Mouse (Mus musculus): ENCODE data around the gene Pak4. TPM values are rescaled to one million over a fixed set of nuclear protein-coding genes. Genes with fewer than 3 reads are reported as not detected.

The Pak4 gene
- polyA plus RNA-seq, 1 experiment = 33.4 TPM

DNA sequence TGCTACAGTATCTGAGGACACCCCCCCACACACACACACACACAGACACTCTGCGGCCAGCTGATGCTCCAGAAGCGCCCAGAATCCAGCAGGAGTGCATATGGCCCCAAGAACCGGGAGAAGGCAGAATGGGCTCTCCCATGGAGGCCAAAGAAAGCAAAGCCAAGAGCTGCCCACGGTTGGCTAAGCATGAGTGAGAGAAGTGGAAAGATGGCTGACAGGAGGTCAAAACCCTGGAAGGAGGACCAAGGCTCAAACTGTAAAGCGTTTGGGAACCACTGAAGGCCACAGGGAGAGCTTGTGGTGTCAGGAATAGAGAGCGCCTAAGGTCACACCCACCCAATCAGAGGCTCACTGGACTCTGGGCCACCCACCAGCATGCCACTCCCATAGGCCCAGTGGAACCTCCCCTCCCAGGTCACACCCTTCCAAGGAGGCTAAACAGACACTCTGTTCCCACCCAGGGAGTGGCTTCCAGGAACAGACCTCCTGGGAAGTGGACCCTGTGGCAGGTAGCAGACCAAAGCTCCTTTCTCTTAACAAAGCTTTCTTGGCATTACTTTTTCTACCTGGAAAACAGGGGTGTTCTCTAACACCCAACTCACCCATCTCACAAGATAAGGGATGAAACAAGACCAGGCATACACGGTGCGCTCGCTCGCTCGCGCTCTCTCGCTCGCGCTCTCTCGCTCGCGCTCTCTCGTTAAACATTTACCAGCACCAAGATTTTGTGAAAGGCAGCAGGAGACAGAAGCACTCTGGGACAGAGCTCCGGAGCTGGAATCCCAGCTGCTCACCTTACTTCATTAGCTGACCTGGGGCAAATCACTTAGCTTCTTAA is 1.3 kb downstream of the Pak4 start:
- H3K79me2 ChIP-seq (ENCODE audit: control insufficient read depth, insufficient read depth) = peaks cover 56% of the 10 kb centered on the region
- H3K36me3 ChIP-seq (ENCODE audit: control insufficient read depth, insufficient read depth) = peaks cover 6% of the 10 kb centered on the region
- peak overlapping the region; percentile 68 for H3K4me3 ChIP-seq (ENCODE audit: insufficient read depth, poor library complexity, severe bottlenecking)
- TF ChIP-seq CTCF (IDR thresholded peaks at IDR 0.05; ENCODE audit: control insufficient read depth, insufficient read depth, insufficient read length) (no peak), USF1 (IDR thresholded peaks at IDR 0.05; ENCODE audit: low read depth) (no peak), MYOG (IDR thresholded peaks at IDR 0.05; ENCODE audit: control insufficient read depth, extremely low read depth, insufficient read length) (no peak), MYOD1 (IDR thresholded peaks at IDR 0.05; ENCODE audit: control insufficient read depth, insufficient read length, low read depth) (no peak), CEBPB (IDR thresholded peaks at IDR 0.05; ENCODE audit: low read depth) (no peak), FOSL1 (IDR thresholded peaks at IDR 0.05; ENCODE audit: insufficient read depth, low read length, poor library complexity, severe bottlenecking) (no peak), MAX (IDR thresholded peaks at IDR 0.05) (no peak)
- peaks cover 27% of the 10 kb centered on the region for H3K79me3 ChIP-seq (ENCODE audit: low read depth)
- no peak overlapping the region for H3ac ChIP-seq (ENCODE audit: control insufficient read depth, insufficient read length, low read depth)
- H3K27me3 ChIP-seq (ENCODE audit: control insufficient read depth, insufficient read depth, insufficient read length) = no peaks in the 10 kb centered on the region

DNA sequence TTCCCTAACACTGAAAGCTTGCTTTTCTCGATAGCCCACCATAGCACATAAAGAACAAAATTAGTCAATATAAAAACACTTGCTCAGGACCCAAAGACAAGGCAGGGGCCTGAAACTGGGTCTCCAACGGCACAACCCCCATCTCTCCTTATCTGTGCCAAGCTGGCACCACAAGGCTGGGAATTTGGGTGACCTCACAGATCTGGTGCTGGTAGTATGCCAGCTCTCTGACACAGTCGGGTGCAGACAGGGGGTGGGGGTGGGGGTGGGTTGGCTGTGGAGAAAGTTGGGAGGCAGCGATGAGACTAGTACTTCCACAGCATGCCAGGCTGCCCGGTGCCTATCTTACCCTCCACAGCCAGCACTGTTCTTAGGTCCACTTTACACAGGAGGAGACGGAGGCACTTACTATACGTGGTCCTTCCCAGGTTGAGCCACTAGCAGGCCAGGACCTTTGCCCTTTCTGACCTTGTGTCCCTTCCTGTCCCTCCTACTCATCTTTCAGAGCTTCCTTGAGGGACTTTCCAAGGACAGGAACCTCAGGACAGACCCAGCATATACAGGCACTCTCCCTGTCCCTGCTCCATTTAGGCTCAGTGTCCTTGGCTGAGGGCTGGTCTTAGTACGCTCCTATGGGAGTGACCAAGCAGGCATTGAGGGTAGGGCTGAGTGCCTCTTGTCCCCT is 2.1 kb downstream of the Pak4 start:
- Histone ChIP-seq H3K79me2 (ENCODE audit: control insufficient read depth, insufficient read depth) (peaks cover 63% of the 10 kb centered on the region), H3K79me3 (ENCODE audit: low read depth) (peaks cover 28% of the 10 kb centered on the region), H3K36me3 (ENCODE audit: control insufficient read depth, insufficient read depth) (peaks cover 6% of the 10 kb centered on the region), H3K4me3 (ENCODE audit: insufficient read depth, poor library complexity, severe bottlenecking) (no peak overlapping the region), H3K27me3 (ENCODE audit: control insufficient read depth, insufficient read depth, insufficient read length) (no peaks in the 10 kb centered on the region), H3ac (ENCODE audit: control insufficient read depth, insufficient read length, low read depth) (no peak overlapping the region)
- no peak for TF ChIP-seq CEBPB (IDR thresholded peaks at IDR 0.05; ENCODE audit: low read depth)

DNA sequence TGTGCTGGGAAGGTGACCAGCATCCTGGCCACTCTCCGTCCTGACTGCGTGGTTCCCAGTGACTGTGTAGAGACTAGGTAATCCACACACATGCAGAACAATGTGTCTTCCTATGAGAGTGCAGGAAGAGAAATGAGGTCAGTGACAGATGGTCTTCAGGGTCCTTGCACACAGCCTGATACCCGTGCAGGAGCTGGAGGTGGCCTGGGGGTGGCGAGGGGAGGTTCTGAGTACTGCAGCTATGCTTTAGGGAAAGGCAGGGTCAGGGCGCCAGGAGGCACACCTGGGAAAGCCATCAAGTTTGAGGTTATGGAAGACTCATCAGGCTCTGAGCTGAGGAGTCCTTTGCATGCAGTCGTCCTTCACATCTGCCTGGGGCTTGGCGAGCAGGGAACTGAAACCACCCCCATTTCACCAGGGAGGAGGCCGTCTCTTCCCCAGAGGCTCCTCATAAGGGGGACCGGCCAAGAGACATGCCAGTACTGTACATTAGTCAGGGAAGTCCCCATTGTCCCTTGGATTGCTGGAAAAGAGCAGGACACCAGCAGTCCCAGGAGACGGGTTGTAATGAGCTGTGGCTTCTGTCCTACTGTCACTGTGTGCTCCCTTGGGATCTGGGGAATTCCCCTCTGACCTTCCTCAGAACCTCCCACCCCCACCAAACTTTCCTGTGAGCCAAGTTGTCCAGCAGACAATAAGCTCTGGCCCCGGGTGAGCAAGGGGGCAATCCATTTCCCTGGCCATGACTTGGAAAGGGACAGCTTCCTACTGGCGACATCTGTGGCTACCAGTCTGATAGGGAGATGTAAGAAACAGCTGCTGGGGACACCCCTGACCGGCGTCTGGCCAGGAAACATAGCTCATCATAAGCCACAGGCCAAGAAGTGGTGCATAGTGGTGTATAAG is 4.5 kb downstream of the Pak4 start:
- no peak overlapping the region for H3ac ChIP-seq (ENCODE audit: control insufficient read depth, insufficient read length, low read depth)
- TF ChIP-seq USF1 (IDR thresholded peaks at IDR 0.05; ENCODE audit: low read depth) = no peak
- TF ChIP-seq MYOD1 (IDR thresholded peaks at IDR 0.05; ENCODE audit: control insufficient read depth, insufficient read length, low read depth) = no peak
- no peak for TF ChIP-seq FOSL1 (IDR thresholded peaks at IDR 0.05; ENCODE audit: insufficient read depth, low read length, poor library complexity, severe bottlenecking)
- TF ChIP-seq MYOG (IDR thresholded peaks at IDR 0.05; ENCODE audit: control insufficient read depth, extremely low read depth, insufficient read length) = no peak
- no peak for TF ChIP-seq MAX (IDR thresholded peaks at IDR 0.05)
- TF ChIP-seq CEBPB (IDR thresholded peaks at IDR 0.05; ENCODE audit: low read depth) = no peak
- no peak for TF ChIP-seq CTCF (IDR thresholded peaks at IDR 0.05; ENCODE audit: control insufficient read depth, insufficient read depth, insufficient read length)

DNA sequence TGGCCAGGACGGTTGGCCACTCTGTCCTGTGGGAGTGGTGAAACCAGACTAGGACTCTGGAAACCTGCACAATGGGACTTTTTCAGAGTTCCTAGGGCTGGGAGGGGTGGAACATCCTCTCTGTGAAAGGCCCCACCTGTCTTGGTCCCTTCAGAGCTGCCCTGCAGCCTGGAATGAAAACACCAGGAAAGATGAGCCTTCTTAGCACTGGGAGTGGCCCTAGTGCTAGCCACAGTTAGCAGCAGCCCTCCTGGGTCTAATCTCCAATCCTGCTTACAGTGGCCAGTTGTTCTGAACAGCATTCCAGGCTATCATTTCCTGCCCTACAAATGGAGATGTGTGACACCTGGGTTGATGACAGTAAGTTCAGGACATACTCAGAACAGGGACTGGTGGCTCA is 6.1 kb downstream of the Pak4 start:
- no peak overlapping the region for H3K4me3 ChIP-seq (ENCODE audit: insufficient read depth, poor library complexity, severe bottlenecking)
- H3K36me3 ChIP-seq (ENCODE audit: control insufficient read depth, insufficient read depth) = peaks cover 6% of the 10 kb centered on the region
- peaks cover 40% of the 10 kb centered on the region for H3K79me3 ChIP-seq (ENCODE audit: low read depth)
- no peaks in the 10 kb centered on the region for H3K27me3 ChIP-seq (ENCODE audit: control insufficient read depth, insufficient read depth, insufficient read length)
- no peak for TF ChIP-seq MAX (IDR thresholded peaks at IDR 0.05)
- no peak for TF ChIP-seq MYOG (IDR thresholded peaks at IDR 0.05; ENCODE audit: control insufficient read depth, extremely low read depth, insufficient read length)
- no peak for TF ChIP-seq CTCF (IDR thresholded peaks at IDR 0.05; ENCODE audit: control insufficient read depth, insufficient read depth, insufficient read length)
- TF ChIP-seq MYOD1 (IDR thresholded peaks at IDR 0.05; ENCODE audit: control insufficient read depth, insufficient read length, low read depth) = no peak
- TF ChIP-seq CEBPB (IDR thresholded peaks at IDR 0.05; ENCODE audit: low read depth) = no peak
- TF ChIP-seq USF1 (IDR thresholded peaks at IDR 0.05; ENCODE audit: low read depth) = no peak
- no peak for TF ChIP-seq FOSL1 (IDR thresholded peaks at IDR 0.05; ENCODE audit: insufficient read depth, low read length, poor library complexity, severe bottlenecking)
- peaks cover 95% of the 10 kb centered on the region for H3K79me2 ChIP-seq (ENCODE audit: control insufficient read depth, insufficient read depth)
- no peak overlapping the region for H3ac ChIP-seq (ENCODE audit: control insufficient read depth, insufficient read length, low read depth)

More for the DNA sequence above, 4.5 kb downstream of the Pak4 start:
- peaks cover 6% of the 10 kb centered on the region for H3K36me3 ChIP-seq (ENCODE audit: control insufficient read depth, insufficient read depth)
- no peak overlapping the region for H3K4me3 ChIP-seq (ENCODE audit: insufficient read depth, poor library complexity, severe bottlenecking)
- peaks cover 43% of the 10 kb centered on the region for H3K79me3 ChIP-seq (ENCODE audit: low read depth)
- peaks cover 88% of the 10 kb centered on the region for H3K79me2 ChIP-seq (ENCODE audit: control insufficient read depth, insufficient read depth)
- H3K27me3 ChIP-seq (ENCODE audit: control insufficient read depth, insufficient read depth, insufficient read length) = no peaks in the 10 kb centered on the region

DNA sequence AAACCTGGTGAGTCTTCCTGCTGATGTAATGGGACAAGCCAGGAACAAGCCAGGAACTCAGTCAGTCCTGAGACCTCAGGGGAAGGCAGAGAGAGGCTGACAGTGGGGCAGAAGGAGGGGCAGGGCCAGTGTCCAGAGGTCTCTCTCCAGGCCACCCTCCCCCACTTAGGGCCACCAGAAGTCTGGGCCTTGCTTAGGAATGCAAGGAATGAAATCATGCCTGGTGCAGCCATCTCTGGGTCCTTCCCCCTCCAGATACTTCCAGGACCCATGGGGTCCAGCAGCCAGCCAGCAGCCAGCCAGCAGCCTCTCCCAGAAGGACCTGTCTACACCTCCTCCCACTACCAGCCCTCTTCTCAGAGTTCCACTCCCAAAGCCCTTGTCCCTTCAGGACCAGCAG is 10.3 kb downstream of the Pak4 start:
- Histone ChIP-seq H3K79me3 (ENCODE audit: low read depth) (peaks cover 28% of the 10 kb centered on the region), H3K79me2 (ENCODE audit: control insufficient read depth, insufficient read depth) (peaks cover 100% of the 10 kb centered on the region), H3K4me3 (ENCODE audit: insufficient read depth, poor library complexity, severe bottlenecking) (no peak overlapping the region), H3K27me3 (ENCODE audit: control insufficient read depth, insufficient read depth, insufficient read length) (no peaks in the 10 kb centered on the region), H3ac (ENCODE audit: control insufficient read depth, insufficient read length, low read depth) (no peak overlapping the region), H3K36me3 (ENCODE audit: control insufficient read depth, insufficient read depth) (no peaks in the 10 kb centered on the region)
- TF ChIP-seq FOSL1 (IDR thresholded peaks at IDR 0.05; ENCODE audit: insufficient read depth, low read length, poor library complexity, severe bottlenecking) (no peak), MYOD1 (IDR thresholded peaks at IDR 0.05; ENCODE audit: control insufficient read depth, insufficient read length, low read depth) (no peak), MAX (IDR thresholded peaks at IDR 0.05) (no peak), CEBPB (IDR thresholded peaks at IDR 0.05; ENCODE audit: low read depth) (no peak), CTCF (IDR thresholded peaks at IDR 0.05; ENCODE audit: control insufficient read depth, insufficient read depth, insufficient read length) (no peak), USF1 (IDR thresholded peaks at IDR 0.05; ENCODE audit: low read depth) (no peak), MYOG (IDR thresholded peaks at IDR 0.05; ENCODE audit: control insufficient read depth, extremely low read depth, insufficient read length) (no peak)
